Mouse (Mus musculus): ENCODE measurements at regions not wholly inside any gene's neighbourhood (a gene's known extent, or its start where the extent isn't known, plus 50 kb on each side); places are given as distances from the start of the nearest gene placed in this dataset.

GRCm38 (mm10) chr9:61306306-61306705, 65.9 kb upstream of the Tle3 start:
- Histone ChIP-seq H3K9me3 (no peaks in the 10 kb centered on the region), H3K27ac (replicated peaks) (no peak overlapping the region), H3K36me3 (no peaks in the 10 kb centered on the region), H3K4me1 (peaks cover 9% of the 10 kb centered on the region), H3K4me3 (no peak overlapping the region), H3K9ac (no peak overlapping the region), H3K4me2 (no peak overlapping the region), H3K27me3 (replicated peaks) (peaks cover 96% of the 10 kb centered on the region)
- no peak for ATAC-seq (ENCODE audit: extremely low read depth, insufficient number of reproducible peaks, low FRiP score, low TSS enrichment)
- WGBS, result 79% methylated on average over 9 of the region's 9 CpGs

GRCm38 (mm10) chr9:61309096-61309495, 63.1 kb upstream of the Tle3 start:
- no peak for ATAC-seq (ENCODE audit: extremely low read depth, insufficient number of reproducible peaks, low FRiP score, low TSS enrichment)
- 57% methylated on average over 3 of the region's 3 CpGs for WGBS
- Histone ChIP-seq H3K36me3 (no peaks in the 10 kb centered on the region), H3K9me3 (no peaks in the 10 kb centered on the region), H3K4me1 (peaks cover 16% of the 10 kb centered on the region), H3K27me3 (replicated peaks) (peaks cover 99% of the 10 kb centered on the region), H3K27ac (replicated peaks) (no peak overlapping the region), H3K4me3 (no peak overlapping the region), H3K9ac (no peak overlapping the region), H3K4me2 (no peak overlapping the region)

- Histone ChIP-seq H3K4me3 (no peak overlapping the region), H3K27ac (replicated peaks) (no peak overlapping the region), H3K9me3 (no peaks in the 10 kb centered on the region), H3K4me1 (peaks cover 22% of the 10 kb centered on the region), H3K4me2 (no peak overlapping the region), H3K9ac (no peak overlapping the region), H3K36me3 (no peaks in the 10 kb centered on the region), H3K27me3 (replicated peaks) (peaks cover 99% of the 10 kb centered on the region)
- ATAC-seq (ENCODE audit: extremely low read depth, insufficient number of reproducible peaks, low FRiP score, low TSS enrichment), result no peak
- 77% methylated on average over 8 of the region's 8 CpGs for WGBS
These were observed 62.2 kb upstream of the Tle3 start for GRCm38 (mm10) chr9:61309768-61310493.

GRCm38 (mm10) chr9:61310574-61310973, 61.6 kb upstream of the Tle3 start:
- no peak overlapping the region for H3K9ac ChIP-seq
- 36% methylated on average over 5 of the region's 5 CpGs for WGBS
- H3K9me3 ChIP-seq, result no peaks in the 10 kb centered on the region
- no peak overlapping the region for H3K27ac ChIP-seq (replicated peaks)
- peaks cover 99% of the 10 kb centered on the region for H3K27me3 ChIP-seq (replicated peaks)
- peaks cover 28% of the 10 kb centered on the region for H3K4me1 ChIP-seq
- no peak for ATAC-seq (ENCODE audit: extremely low read depth, insufficient number of reproducible peaks, low FRiP score, low TSS enrichment)
- H3K4me3 ChIP-seq, result no peak overlapping the region
- no peaks in the 10 kb centered on the region for H3K36me3 ChIP-seq
- no peak overlapping the region for H3K4me2 ChIP-seq

- Histone ChIP-seq H3K36me3 (no peaks in the 10 kb centered on the region), H3K9me3 (no peaks in the 10 kb centered on the region), H3K4me2 (no peak overlapping the region), H3K4me3 (no peak overlapping the region), H3K27ac (replicated peaks) (no peak overlapping the region), H3K27me3 (replicated peaks) (peaks cover 98% of the 10 kb centered on the region), H3K9ac (no peak overlapping the region), H3K4me1 (peaks cover 38% of the 10 kb centered on the region)
- WGBS, result 37% methylated on average over 5 of the region's 5 CpGs
- no peak for ATAC-seq (ENCODE audit: extremely low read depth, insufficient number of reproducible peaks, low FRiP score, low TSS enrichment)
These were observed 60.6 kb upstream of the Tle3 start for GRCm38 (mm10) chr9:61311604-61312003.

GRCm38 (mm10) chr9:61314630-61315179, 57.5 kb upstream of the Tle3 start:
- Histone ChIP-seq H3K27me3 (replicated peaks) (peaks cover 99% of the 10 kb centered on the region), H3K4me2 (no peak overlapping the region), H3K27ac (replicated peaks) (0 out of 2 replicates have a peak overlapping the region, but pooled peaks have one; percentile 56), H3K36me3 (no peaks in the 10 kb centered on the region), H3K4me3 (no peak overlapping the region), H3K9me3 (no peaks in the 10 kb centered on the region), H3K9ac (no peak overlapping the region), H3K4me1 (peaks cover 39% of the 10 kb centered on the region)
- ATAC-seq (ENCODE audit: extremely low read depth, insufficient number of reproducible peaks, low FRiP score, low TSS enrichment), result no peak
- WGBS, result 46% methylated on average over 6 of the region's 6 CpGs

- peak overlapping the region; percentile 56 for H3K27ac ChIP-seq (replicated peaks)
- WGBS, result 23% methylated on average over 17 of the region's 17 CpGs
- H3K4me2 ChIP-seq, result no peak overlapping the region
- H3K4me3 ChIP-seq, result no peak overlapping the region
- H3K36me3 ChIP-seq, result no peaks in the 10 kb centered on the region
- ATAC-seq (ENCODE audit: extremely low read depth, insufficient number of reproducible peaks, low FRiP score, low TSS enrichment), result peak; percentile 48; the same call in 1 of the 2 replicates
- H3K9me3 ChIP-seq, result no peaks in the 10 kb centered on the region
- H3K27me3 ChIP-seq (replicated peaks), result peaks cover 99% of the 10 kb centered on the region
- H3K9ac ChIP-seq, result peak overlapping the region; percentile 21; the same call in 1 of the 2 replicates
- H3K4me1 ChIP-seq, result peaks cover 36% of the 10 kb centered on the region
These were observed 56.5 kb upstream of the Tle3 start for GRCm38 (mm10) chr9:61315371-61316298.

GRCm38 (mm10) chr9:61316442-61316841, 55.7 kb upstream of the Tle3 start:
- Histone ChIP-seq H3K9ac (no peak overlapping the region), H3K9me3 (no peaks in the 10 kb centered on the region), H3K27me3 (replicated peaks) (peaks cover 99% of the 10 kb centered on the region), H3K4me3 (no peak overlapping the region), H3K27ac (replicated peaks) (peak overlapping the region; percentile 56; the same call in 1 of the 2 replicates), H3K4me1 (peaks cover 32% of the 10 kb centered on the region), H3K4me2 (no peak overlapping the region), H3K36me3 (no peaks in the 10 kb centered on the region)
- WGBS, result 40% methylated on average over 4 of the region's 4 CpGs
- ATAC-seq (ENCODE audit: extremely low read depth, insufficient number of reproducible peaks, low FRiP score, low TSS enrichment), result no peak

GRCm38 (mm10) chr9:61319721-61320120, 52.4 kb upstream of the Tle3 start:
- Histone ChIP-seq H3K4me2 (no peak overlapping the region), H3K9me3 (no peaks in the 10 kb centered on the region), H3K9ac (no peak overlapping the region), H3K27ac (replicated peaks) (no peak overlapping the region), H3K4me1 (peaks cover 49% of the 10 kb centered on the region), H3K4me3 (no peak overlapping the region), H3K36me3 (no peaks in the 10 kb centered on the region), H3K27me3 (replicated peaks) (peaks cover 99% of the 10 kb centered on the region)
- no peak for ATAC-seq (ENCODE audit: extremely low read depth, insufficient number of reproducible peaks, low FRiP score, low TSS enrichment)
- WGBS, result 67% methylated on average over 6 of the region's 6 CpGs

- Histone ChIP-seq H3K27ac (replicated peaks) (no peak overlapping the region), H3K4me1 (peaks cover 44% of the 10 kb centered on the region), H3K27me3 (replicated peaks) (peaks cover 100% of the 10 kb centered on the region)
These were observed 50.9 kb upstream of the Tle3 start for GRCm38 (mm10) chr9:61321314-61321713.

GRCm38 (mm10) chr9:61321825-61322224, 50.3 kb upstream of the Tle3 start:
- H3K27me3 ChIP-seq (replicated peaks), result peaks cover 100% of the 10 kb centered on the region
- ATAC-seq (ENCODE audit: extremely low read depth, insufficient number of reproducible peaks, low FRiP score, low TSS enrichment), result 0 out of 2 replicates have a peak, but pooled peaks have one; percentile 20
- no peaks in the 10 kb centered on the region for H3K9me3 ChIP-seq
- H3K9ac ChIP-seq, result no peak overlapping the region
- H3K4me2 ChIP-seq, result no peak overlapping the region
- no peak overlapping the region for H3K27ac ChIP-seq (replicated peaks)
- no peaks in the 10 kb centered on the region for H3K36me3 ChIP-seq
- no peak overlapping the region for H3K4me3 ChIP-seq
- peaks cover 46% of the 10 kb centered on the region for H3K4me1 ChIP-seq
- 20% methylated on average over 8 of the region's 8 CpGs for WGBS

More at GRCm38 (mm10) chr9:61321314-61321713, 50.9 kb upstream of the Tle3 start:
- Histone ChIP-seq H3K9me3 (no peaks in the 10 kb centered on the region), H3K9ac (no peak overlapping the region), H3K36me3 (no peaks in the 10 kb centered on the region), H3K4me2 (no peak overlapping the region), H3K4me3 (no peak overlapping the region)
- no peak for ATAC-seq (ENCODE audit: extremely low read depth, insufficient number of reproducible peaks, low FRiP score, low TSS enrichment)
- WGBS, result 19% methylated on average over 1 of the region's 1 CpGs

Measured in heart, embryonic 13.5 days (tissue).